Mouse (Mus musculus) lung, postnatal 14 days (tissue): ENCODE measurements around the gene Pgam2.
A peak's percentile ranks its signal among the peaks of the same experiment; 100 is the strongest.

Experiments used
- DNase-seq: peaks from one replicate; pipeline ENCODE4 v3.0.0; 2021

The Pgam2 gene

GRCm38 (mm10) chr11:5804174-5804573 lies 641 bp upstream of the Pgam2 start:
- no peak for DNase-seq

- no peak for DNase-seq
Observed at GRCm38 (mm10) chr11:5802457-5803217, 896 bp downstream of the Pgam2 start.

DNA sequence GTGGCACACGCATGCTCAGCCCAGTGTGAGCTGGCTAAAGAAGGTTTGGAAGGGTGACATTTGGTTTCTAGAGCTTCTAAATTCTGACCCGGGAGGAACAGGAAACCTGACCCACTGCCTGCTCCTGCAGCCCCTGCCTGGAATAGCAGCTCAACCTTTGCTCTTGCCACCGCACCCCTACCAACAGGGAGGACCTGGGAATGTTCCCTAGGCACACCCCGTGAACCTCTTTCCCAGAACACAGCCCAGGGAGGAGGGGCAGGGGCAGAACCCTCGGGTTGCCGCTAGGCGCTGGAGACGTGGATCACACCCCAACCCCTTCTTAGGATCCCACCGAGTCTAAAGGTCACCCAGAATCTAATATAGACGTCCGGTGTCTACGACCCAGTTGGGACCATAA lies 1.5 kb downstream of the Pgam2 start:
- DNase-seq, result no peak

- no peak for DNase-seq
Observed at GRCm38 (mm10) chr11:5801511-5801910, 2.0 kb downstream of the Pgam2 start.

DNA sequence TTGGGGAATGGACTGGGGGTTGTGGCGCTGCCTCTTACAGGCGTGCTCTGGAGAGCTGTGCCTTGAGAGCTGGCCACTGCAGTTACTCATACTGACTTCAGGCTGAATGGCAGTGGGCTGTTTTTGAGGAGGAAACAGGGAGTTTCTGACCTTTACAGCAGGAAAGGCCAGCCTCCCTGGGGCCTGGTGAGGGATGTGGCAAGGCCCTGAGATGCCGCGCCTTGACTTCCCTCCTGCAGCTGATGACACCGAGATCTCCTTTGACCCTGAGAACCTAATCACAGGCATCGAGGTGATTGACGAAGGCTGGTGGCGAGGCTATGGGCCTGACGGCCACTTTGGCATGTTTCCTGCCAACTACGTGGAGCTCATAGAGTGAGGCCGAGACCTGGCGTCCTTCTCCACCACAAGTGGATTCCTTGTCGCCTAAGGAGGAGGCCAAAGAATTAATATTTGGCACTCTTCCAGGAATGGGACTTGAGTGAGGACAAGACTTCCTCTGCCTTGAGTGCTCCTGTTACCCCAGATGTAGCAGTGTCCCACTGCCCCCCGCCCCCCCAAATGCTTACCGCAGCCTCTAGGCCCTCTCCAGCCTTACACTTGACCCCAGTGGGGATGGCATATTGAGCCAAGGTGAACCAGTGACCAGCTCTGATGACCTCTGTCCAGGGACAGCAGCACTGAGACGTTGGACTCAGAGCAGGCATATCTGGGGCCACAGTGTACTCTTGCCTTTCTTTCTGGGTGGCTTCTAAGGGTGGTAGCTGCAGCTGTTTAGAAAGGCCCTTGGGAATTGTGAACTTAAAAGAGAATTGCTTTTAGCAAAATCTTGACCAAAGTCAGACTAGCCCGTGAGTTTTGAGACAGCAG lies 3.7 kb downstream of the Pgam2 start:
- DNase-seq, result peak; percentile 68

GRCm38 (mm10) chr11:5797928-5798327 lies 5.6 kb downstream of the Pgam2 start:
- no peak for DNase-seq

GRCm38 (mm10) chr11:5797371-5797770 lies 6.2 kb downstream of the Pgam2 start:
- DNase-seq, result no peak

- no peak for DNase-seq
Observed at GRCm38 (mm10) chr11:5796939-5797338, 6.6 kb downstream of the Pgam2 start.

GRCm38 (mm10) chr11:5795706-5796105 lies 7.8 kb downstream of the Pgam2 start:
- no peak for DNase-seq

DNA sequence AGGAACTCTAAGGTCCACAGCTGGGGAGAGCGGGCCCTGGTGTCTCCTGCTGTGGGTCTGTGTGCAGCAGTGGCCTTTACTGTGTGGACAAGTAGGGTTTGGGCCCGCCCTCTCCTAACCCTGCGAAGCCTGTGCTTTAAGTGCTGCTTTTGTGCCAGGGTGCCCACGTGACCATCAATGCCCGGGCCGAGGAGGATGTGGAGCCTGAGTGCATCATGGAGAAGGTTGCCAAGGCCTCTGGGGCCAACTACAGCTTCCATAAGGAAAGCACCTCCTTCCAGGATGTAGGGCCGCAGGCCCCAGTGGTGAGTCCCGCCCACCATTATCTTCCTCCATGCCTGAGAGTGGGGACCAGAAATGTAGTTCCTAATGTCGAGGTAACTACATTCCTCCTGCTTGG lies 8.2 kb downstream of the Pgam2 start:
- no peak for DNase-seq

DNA sequence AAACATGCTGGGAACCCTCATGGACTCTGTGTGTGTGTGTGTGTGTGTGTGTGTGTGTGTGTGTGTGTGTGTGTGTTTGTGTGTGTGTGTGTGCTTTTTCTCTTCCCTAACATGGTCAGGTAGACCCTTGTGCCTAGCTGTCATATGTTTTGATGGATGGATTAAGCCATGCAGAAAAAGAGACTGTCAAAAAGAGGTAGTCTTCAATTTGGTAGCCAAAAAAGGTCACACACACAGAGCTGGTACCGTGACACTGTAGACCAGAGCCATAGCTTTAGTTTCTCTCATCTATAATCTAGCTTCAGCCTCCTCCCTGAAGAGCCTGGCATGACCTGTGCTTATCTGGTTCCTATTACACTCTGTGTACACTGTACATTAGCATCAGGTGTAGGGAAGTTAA lies 13.1 kb downstream of the Pgam2 start:
- DNase-seq, result no peak

GRCm38 (mm10) chr11:5789754-5790333 lies 13.7 kb downstream of the Pgam2 start:
- no peak for DNase-seq

GRCm38 (mm10) chr11:5789071-5789753 lies 14.3 kb downstream of the Pgam2 start:
- DNase-seq, result no peak

DNA sequence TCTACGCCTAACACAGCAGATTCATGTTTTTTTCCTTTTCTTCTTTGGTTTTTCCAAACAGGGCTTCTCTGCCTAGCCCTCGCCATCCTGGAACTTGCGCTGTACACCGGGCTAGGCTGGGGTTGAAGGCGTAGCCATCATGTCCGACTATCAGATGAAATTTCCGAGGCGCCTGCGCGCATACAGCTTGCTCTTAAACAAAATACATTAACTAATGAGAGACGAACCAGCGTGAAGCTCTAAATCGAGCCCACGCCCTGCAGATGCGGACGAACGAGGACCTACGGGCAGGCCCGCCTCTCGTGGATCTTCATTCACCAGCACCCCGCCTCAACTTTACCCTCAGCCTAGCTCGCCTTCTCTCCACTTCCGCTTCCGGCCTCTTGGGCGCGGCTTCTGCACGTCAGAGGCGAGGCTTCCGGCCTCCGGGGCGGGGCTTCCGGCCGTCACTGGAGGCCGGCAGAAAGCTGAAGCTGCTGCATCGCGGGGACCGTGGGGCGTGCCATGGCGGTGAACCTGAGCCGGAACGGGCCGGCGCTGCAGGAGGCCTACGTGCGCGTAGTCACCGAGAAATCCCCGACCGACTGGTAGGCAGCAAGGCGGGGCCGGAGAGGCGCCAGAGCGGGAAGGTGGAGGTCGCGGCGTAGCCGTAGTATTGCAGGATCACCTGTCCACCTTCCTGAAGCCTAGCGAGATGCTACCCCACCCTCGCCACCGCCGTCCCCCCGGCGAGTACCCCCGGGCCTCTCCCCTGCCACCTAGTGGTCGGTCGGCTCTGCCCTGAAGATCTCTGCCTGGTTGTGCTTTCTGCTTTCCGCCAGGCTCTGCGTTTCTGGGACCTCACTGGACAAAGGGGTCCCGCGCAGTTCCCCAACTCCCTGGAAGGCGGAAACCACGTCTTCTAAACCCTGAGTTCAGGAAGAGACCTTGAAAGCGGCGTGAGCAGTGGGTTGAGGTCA lies 15.2 kb downstream of the Pgam2 start, which contains the start of gene Dbnl:
Dbnl (plus strand) TSS at position 433 of the 959 bp plus-strand sequence.
- peak; percentile 96 for DNase-seq

GRCm38 (mm10) chr11:5787671-5788055 lies 15.9 kb downstream of the Pgam2 start:
- no peak for DNase-seq

- DNase-seq, result no peak
Observed at GRCm38 (mm10) chr11:5785732-5786131, 17.8 kb downstream of the Pgam2 start.

- DNase-seq, result no peak
Observed at GRCm38 (mm10) chr11:5782199-5782944, 21.2 kb downstream of the Pgam2 start.

DNA sequence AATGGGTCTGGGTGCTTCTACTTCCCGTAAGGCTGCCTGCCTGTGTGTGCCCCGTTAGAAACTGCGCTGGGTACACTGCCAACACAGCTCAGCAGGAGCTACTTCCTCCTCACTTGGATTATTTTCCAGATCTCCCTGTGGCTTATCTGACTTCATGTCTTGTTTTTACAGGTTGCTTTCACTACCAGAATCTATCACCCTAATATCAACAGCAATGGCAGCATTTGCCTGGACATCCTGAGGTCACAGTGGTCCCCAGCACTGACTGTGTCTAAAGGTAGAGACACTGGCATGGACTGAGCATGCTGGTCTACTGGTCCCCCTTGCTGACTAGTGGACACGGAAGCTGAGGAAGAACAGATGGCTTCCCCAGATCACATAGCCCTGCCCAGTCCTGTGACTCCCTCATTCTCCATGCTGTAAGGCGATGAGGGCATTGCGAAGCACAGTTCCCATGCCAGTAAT lies 23.5 kb downstream of the Pgam2 start:
- DNase-seq, result no peak

DNA sequence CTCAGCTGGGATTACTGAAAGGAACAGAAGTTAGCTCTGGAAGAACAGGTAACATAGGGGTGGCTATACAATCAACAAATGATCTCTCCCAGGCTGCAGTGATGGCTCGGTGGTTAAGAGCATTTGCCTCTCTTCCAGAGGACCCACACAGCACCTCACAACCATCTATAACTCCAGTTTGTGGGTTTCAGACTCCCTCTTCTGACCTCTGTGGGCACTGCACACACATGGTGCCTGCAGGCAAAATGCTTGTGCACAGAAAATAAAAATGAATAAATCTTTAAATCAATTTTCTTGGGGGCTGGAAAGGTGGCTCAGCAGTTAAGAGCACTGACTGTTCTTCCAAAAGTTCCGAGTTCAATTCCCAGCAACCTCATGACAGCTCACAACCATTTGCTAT lies 25.1 kb downstream of the Pgam2 start:
- no peak for DNase-seq

DNA sequence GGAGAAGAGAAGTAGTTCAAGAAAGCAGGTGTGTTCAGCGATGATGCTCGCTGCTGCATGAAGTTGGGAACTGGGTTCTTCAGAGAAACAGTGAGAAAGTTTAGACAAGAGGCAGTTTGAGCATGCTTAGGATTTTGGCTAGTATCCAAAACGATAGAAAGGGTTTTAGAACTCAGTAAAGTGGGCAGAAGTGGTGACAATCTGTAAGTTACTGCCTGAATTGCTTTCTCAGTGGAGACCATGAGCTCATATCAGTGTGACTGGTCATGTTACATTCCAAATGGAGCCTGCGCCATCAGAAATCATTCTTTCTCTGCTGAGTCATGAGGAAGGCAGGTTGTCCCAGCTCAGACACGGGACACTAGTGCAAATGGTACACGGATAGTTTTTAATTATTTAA lies 37.5 kb downstream of the Pgam2 start:
- DNase-seq, result no peak

- DNase-seq, result no peak
Observed at GRCm38 (mm10) chr11:5762633-5762982, 40.9 kb downstream of the Pgam2 start.
